Mouse (Mus musculus): ENCODE data around the gene Jph4.

Gene Jph4

GRCm38 (mm10) chr14:55106990-55107389 lies 9.7 kb downstream of the Jph4 start:
- ChIA-PET POLR2A (interaction anchor here in 3 of 4 experiments (0.7 to 1.9 kb wide), 19 partner anchors 9 to 454 kb away, joined by 3 to 11 read pairs (median 4); partner anchors contain the start of genes Ngdn (in 3 of the 3), Thtpa (in 3 of the 3), A730061H03Rik (in 2 of the 3) and Zfhx2 (in 1 of the 3)), CTCF (interaction anchor here in 3 of 4 experiments (0.9 to 2.2 kb wide), 17 partner anchors 9 to 372 kb away, joined by 3 to 8 read pairs (median 4); partner anchors contain the start of genes Jph4 (in 2 of the 3), Ngdn (in 2 of the 3), Dhrs4 (in 1 of the 3) and Thtpa (in 1 of the 3))

- CTCF ChIA-PET: interaction anchor here (0.6 to 2.1 kb wide), 20 partner anchors 8 to 779 kb away, joined by 3 to 8 read pairs (median 4); partner anchors contain the start of genes Jph4 (in 2 of the 4), Ngdn (in 2 of the 4), Dhrs4 (in 1 of the 4) and Khnyn (in 1 of the 4)
- POLR2A ChIA-PET: interaction anchor here in 3 of 4 experiments (0.7 to 1.9 kb wide), 21 partner anchors 9 to 454 kb away, joined by 3 to 11 read pairs (median 4); partner anchors contain the start of genes Ngdn (in 3 of the 3), Thtpa (in 3 of the 3), A730061H03Rik (in 2 of the 3) and Zfhx2 (in 1 of the 3)
These were observed 10.6 kb downstream of the Jph4 start, which contains the start of gene Ap1g2 for GRCm38 (mm10) chr14:55105836-55106809. Ap1g2 (minus strand) TSS chr14:55106593.

DNA sequence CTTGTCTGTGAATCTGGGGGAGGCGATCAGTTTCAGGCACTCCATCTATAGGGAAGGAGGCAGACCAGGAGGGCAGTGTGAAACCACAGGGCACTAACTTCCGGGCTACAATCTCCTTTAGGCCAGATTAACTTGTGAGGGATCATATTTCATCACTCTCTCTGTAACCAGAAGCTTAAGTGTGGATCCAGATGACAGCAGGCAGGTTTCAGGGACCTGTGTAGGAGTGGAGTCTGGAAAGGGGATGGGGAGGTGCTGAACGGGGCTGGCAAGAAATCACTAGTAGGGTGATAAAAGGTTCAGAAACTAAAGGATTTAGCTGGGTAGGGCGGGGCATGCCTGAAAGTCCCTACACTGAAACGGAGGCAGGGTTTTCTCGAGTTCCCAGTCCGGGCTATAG lies 11.3 kb downstream of the Jph4 start:
- ChIA-PET CTCF (interaction anchor here in 3 of 4 experiments (1.0 to 2.1 kb wide), 5 partner anchors 11 to 81 kb away, joined by 3 to 8 read pairs (median 4); partner anchors contain the start of gene Zfhx2 (in 1 of the 3)), POLR2A (interaction anchor here in 2 of 4 experiments (0.9 to 1.9 kb wide), 6 partner anchors 8 to 455 kb away, joined by 3 to 11 read pairs (median 4); partner anchors contain the start of genes A730061H03Rik (in 1 of the 2) and Thtpa (in 1 of the 2))

DNA sequence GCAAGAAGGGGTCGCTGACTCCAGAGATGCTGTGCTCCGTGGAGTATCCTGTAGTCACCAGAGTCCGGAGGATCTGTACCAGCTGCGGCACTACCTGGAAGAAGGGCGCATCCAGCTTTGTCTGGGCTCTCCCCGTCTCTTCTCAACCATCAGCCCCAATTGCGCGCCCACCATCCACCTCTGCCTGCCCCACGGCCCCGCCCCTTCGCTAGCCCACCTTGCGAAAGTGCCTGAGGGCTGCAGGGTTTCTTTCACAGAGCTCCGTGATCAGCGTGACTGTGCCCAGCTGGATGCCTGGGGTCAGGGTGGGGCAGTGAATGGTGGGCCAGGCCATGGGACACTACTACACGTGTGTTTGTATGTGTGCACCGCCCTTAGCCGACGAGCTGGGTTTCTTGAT lies 12.4 kb downstream of the Jph4 start:
- POLR2A ChIA-PET: interaction anchor here in 2 of 4 experiments (0.7 to 1.5 kb wide), 7 partner anchors 9 to 89 kb away, joined by 3 read pairs; partner anchors contain the start of genes Ngdn (in 1 of the 2) and Thtpa (in 1 of the 2)
- CTCF ChIA-PET: interaction anchor here in 3 of 4 experiments (0.5 to 14.9 kb wide), 7 partner anchors 10 to 453 kb away, joined by 3 to 342 read pairs (median 4); partner anchors contain the start of gene Zfhx2 (in 1 of the 3)

DNA sequence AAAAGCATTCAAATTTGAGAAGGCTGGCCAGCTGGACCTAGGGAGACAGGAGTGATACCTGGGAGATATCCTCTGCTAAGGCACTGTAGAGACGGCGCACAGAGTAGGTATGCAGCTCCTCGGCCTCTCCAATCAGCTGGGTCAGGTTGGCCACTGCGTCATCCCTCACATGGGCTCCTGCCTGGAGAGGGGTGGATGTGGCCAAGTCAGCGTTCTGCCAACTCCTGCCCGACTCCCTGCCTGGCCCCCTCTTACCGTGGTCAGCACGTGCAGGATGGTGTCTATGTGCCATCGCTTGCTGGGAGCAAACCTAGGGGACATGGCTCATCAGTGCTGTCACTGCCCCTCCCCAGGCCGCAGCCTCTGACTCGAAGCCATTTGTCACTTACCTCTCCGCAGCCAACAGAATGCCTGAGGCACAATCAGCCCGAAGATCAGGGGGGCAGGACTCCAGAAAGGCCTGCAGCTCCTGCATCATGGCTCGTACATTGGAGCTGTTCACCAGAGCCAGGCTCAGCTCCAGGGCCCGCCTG lies 14.4 kb downstream of the Jph4 start:
- CTCF ChIA-PET: interaction anchor here (0.5 to 14.9 kb wide), 7 partner anchors 20 to 87 kb away, joined by 3 to 342 read pairs (median 4); partner anchors contain the start of gene Ngdn (in 1 of the 4)
- POLR2A ChIA-PET: interaction anchor here in 1 of 4 experiments (0.5 to 1.6 kb wide), 7 partner anchors 8 to 908 kb away, joined by 3 to 5 read pairs (median 3); partner anchors contain the start of gene Zfhx2

GRCm38 (mm10) chr14:55101592-55101991 lies 15.1 kb downstream of the Jph4 start:
- POLR2A ChIA-PET: interaction anchor here in 2 of 4 experiments (0.9 to 3.9 kb wide), 6 partner anchors 8 to 207 kb away, joined by 3 to 23 read pairs (median 4); no protein-coding TSS in a partner anchor
- CTCF ChIA-PET: interaction anchor here in 3 of 4 experiments (0.7 to 14.9 kb wide), 11 partner anchors 16 to 79 kb away, joined by 3 to 342 read pairs (median 4); no protein-coding TSS in a partner anchor

DNA sequence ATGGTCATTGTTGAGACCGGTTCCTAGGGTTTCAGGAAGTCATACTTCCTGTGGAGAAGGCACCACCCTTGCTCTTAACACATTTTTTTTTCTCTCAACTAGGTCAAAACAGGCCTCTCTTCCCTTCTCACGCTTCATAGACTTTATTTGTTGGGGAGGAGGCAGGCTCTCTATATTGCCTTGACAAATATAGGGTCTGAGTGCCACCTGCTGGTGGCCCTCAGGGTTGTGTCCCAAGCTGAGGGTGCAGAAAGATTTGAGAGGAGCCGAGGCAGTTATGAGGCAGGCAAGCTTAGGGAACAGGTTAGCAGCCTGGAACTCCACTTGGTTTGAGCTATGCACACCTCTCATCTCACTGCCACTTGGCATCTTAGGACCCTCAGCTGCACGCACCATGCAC lies 18.7 kb downstream of the Jph4 start:
- ChIA-PET POLR2A (interaction anchor here (0.6 to 19.5 kb wide), 19 partner anchors 10 to 83 kb away, joined by 3 to 360 read pairs (median 3); partner anchors contain the start of gene Ngdn (in 2 of the 4)), CTCF (interaction anchor here (0.5 to 14.9 kb wide), 43 partner anchors 8 to 1196 kb away, joined by 3 to 342 read pairs (median 4); partner anchors contain the start of genes Ngdn (in 2 of the 4), Ap1g2 (in 1 of the 4), Gm29776 (in 1 of the 4) and Nedd8 (in 1 of the 4))

DNA sequence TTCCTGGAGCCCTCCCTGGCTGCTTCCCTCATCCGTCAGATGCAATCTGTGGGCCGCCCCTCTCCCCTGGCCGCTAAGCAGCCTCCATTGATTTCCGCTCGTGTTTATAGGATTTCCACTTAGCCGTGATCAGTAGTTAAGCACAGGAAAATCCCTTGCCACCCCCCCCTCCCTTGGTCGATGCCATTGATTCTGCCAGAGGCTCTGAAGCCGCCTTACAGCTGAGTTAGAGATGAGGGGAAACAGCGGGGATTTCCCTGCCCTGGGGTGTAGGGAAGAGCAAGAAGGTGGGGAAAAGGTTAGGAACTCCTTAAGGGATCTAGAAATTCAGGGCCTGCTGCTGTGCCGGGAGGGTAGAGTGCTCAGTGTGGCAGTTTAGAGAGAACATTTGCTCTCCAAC lies 19.1 kb downstream of the Jph4 start:
- POLR2A ChIA-PET: interaction anchor here (0.6 to 19.5 kb wide), 20 partner anchors 8 to 82 kb away, joined by 3 to 360 read pairs (median 4); partner anchors contain the start of gene Ngdn (in 2 of the 4)
- CTCF ChIA-PET: interaction anchor here (0.5 to 14.9 kb wide), 38 partner anchors 9 to 1196 kb away, joined by 3 to 342 read pairs (median 4); partner anchors contain the start of genes Ngdn (in 2 of the 4) and Ap1g2 (in 1 of the 4)

GRCm38 (mm10) chr14:55096573-55097087 lies 20.1 kb downstream of the Jph4 start:
- POLR2A ChIA-PET: interaction anchor here (0.8 to 19.5 kb wide), 18 partner anchors 8 to 495 kb away, joined by 3 to 360 read pairs (median 8); partner anchors contain the start of genes Ngdn (in 2 of the 4), Ap1g2 (in 1 of the 4), Jph4 (in 1 of the 4) and Psme2 (in 1 of the 4)
- CTCF ChIA-PET: interaction anchor here (0.7 to 14.9 kb wide), 18 partner anchors 10 to 309 kb away, joined by 3 to 342 read pairs (median 10); partner anchors contain the start of genes Jph4 (in 1 of the 4) and Ngdn (in 1 of the 4)

GRCm38 (mm10) chr14:55095671-55096070 lies 21.1 kb downstream of the Jph4 start:
- CTCF ChIA-PET: interaction anchor here (0.5 to 14.9 kb wide), 18 partner anchors 11 to 367 kb away, joined by 3 to 342 read pairs (median 7); partner anchors contain the start of genes Jph4 (in 1 of the 4) and Ngdn (in 1 of the 4)

DNA sequence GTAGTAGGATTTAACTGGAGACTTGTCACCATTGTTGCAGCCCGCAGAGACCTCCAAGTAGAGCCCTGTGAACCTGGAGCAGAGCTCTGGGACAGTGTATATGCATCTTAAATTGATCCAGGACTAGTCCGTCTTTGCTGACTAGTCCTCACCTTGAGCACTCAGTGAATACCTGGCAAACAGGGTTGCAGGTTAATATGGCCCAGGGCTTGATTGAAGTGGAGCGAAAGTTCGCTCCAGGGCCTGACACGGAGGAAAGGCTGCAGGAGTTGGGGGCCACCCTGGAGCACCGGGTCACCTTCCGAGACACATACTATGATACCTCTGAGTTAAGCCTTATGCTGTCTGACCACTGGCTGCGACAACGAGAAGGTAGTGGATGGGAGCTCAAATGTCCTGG lies 21.5 kb downstream of the Jph4 start:
- CTCF ChIA-PET: interaction anchor here (0.5 to 14.9 kb wide), 22 partner anchors 10 to 368 kb away, joined by 3 to 342 read pairs (median 5); partner anchors contain the start of genes Jph4 (in 1 of the 4) and Ngdn (in 1 of the 4)
- POLR2A ChIA-PET: interaction anchor here (0.5 to 19.5 kb wide), 36 partner anchors 9 to 465 kb away, joined by 3 to 360 read pairs (median 5); partner anchors contain the start of genes Ngdn (in 3 of the 4), Ap1g2 (in 2 of the 4), A730061H03Rik (in 1 of the 4) and Dcaf11 (in 1 of the 4)

More at GRCm38 (mm10) chr14:55095671-55096070, 21.1 kb downstream of the Jph4 start:
- POLR2A ChIA-PET: interaction anchor here (0.6 to 19.5 kb wide), 26 partner anchors 9 to 496 kb away, joined by 3 to 360 read pairs (median 8); partner anchors contain the start of genes Ap1g2 (in 2 of the 4), Ngdn (in 2 of the 4), A730061H03Rik (in 1 of the 4) and Dcaf11 (in 1 of the 4)

DNA sequence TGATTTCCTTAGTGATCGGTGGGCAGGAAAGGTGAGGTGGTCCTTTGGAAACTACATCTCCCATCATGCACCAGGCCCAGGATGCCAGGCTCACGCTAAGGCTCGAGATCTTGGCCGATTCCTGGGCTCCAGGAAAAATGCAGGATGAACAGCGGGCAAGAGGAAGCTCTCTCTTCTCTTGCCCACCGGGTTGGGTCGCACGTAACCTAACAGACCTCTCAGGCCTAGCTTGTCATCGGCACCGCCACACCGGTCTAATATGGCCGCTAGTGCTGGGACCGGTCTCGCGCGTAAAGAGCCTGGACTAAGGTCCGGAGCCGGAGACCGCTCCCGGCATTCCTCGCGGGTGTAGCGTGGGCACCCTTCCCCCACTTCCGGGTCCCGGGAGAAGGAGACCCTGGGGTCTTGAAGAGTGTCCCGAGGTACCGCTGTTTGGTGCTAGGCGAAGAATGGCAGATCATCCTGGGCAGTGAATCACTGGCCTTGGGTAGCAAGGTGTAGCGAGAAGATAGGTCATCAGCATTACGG lies 22.0 kb downstream of the Jph4 start, which contains the start of gene Thtpa:
Gene Thtpa, plus strand, starts transcription at position 81 of the 528 bp plus-strand sequence.
- ChIA-PET CTCF (interaction anchor here (0.8 to 14.9 kb wide), 36 partner anchors 9 to 444 kb away, joined by 3 to 342 read pairs (median 5); partner anchors contain the start of genes Ap1g2 (in 1 of the 4), Jph4 (in 1 of the 4) and Ngdn (in 1 of the 4)), POLR2A (interaction anchor here (0.5 to 19.5 kb wide), 44 partner anchors 9 to 689 kb away, joined by 3 to 360 read pairs (median 5); partner anchors contain the start of genes Ap1g2 (in 3 of the 4), Ngdn (in 3 of the 4), Efs (in 2 of the 4) and A730061H03Rik (in 1 of the 4))

DNA sequence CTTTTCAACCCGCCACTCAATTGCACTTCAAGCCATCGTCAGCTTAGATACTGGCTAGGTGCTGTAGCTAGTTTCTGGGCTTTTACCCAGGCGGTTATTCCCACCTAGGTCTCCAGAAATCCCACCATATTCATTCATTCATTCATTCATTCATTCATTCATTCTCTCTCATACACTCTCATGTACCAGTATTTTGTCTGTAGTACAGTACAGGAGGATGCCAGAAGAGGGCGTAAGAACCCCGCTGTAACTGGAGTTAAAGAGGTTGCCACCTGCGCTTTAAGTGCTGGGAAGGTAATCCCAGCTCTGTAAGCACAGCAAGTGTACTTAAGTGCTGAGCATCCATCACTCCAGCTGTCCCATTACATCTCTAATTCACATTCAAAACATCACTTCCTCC lies 22.8 kb downstream of the Jph4 start:
- CTCF ChIA-PET: interaction anchor here (0.5 to 14.9 kb wide), 34 partner anchors 8 to 443 kb away, joined by 3 to 342 read pairs (median 5); partner anchors contain the start of genes Ngdn (in 2 of the 4), Ap1g2 (in 1 of the 4) and Jph4 (in 1 of the 4)
- POLR2A ChIA-PET: interaction anchor here (0.7 to 19.5 kb wide), 39 partner anchors 8 to 690 kb away, joined by 3 to 360 read pairs (median 5); partner anchors contain the start of genes Ap1g2 (in 3 of the 4), Ngdn (in 3 of the 4), Efs (in 2 of the 4) and A730061H03Rik (in 1 of the 4)

- POLR2A ChIA-PET: interaction anchor here (0.6 to 19.5 kb wide), 27 partner anchors 8 to 1993 kb away, joined by 3 to 360 read pairs (median 4); partner anchors contain the start of genes Ngdn (in 2 of the 4), Ap1g2 (in 1 of the 4), Efs (in 1 of the 4) and Gmpr2 (in 1 of the 4)
- CTCF ChIA-PET: interaction anchor here (0.6 to 14.9 kb wide), 18 partner anchors 9 to 405 kb away, joined by 3 to 342 read pairs (median 4); partner anchors contain the start of genes Ngdn (in 2 of the 4) and Ap1g2 (in 1 of the 4)
These were observed 24.6 kb downstream of the Jph4 start, which contains the start of gene Zfhx2 for GRCm38 (mm10) chr14:55092011-55092577. Zfhx2 (minus strand) TSS chr14:55092324.
